Mouse (Mus musculus) splenic B cell, adult 2 months (primary cell): ENCODE results near the gene Asb10.
A peak's percentile ranks its signal among the peaks of the same experiment; 100 is the strongest.
"Not testable (repeated sequence)": the region's sequence is repeated elsewhere in the genome, so short reads cannot be mapped to it uniquely, and the experiment has no call there.

Experiments used
- DNase-seq: peaks from one replicate; pipeline ENCODE4 v3.0.0-alpha.2; 2011; ENCODE audit warnings: low read depth, low spot score
- H3K27me3 ChIP-seq: 2 replicates; pipeline ENCODE4 v1.6.1; 2012; ENCODE audit warnings: mild to moderate bottlenecking, low read length, moderate library complexity, mixed read lengths; ENCODE audit not compliant: control insufficient read depth, poor library complexity, insufficient read depth, severe bottlenecking
- H3K36me3 ChIP-seq: 2 replicates; pipeline ENCODE4 v1.6.1; 2012; ENCODE audit warnings: mild to moderate bottlenecking, low read length, moderate library complexity, mixed read lengths; ENCODE audit not compliant: control insufficient read depth, poor library complexity, insufficient read depth, severe bottlenecking

The Asb10 gene

GRCm38 (mm10) chr5:24540387-24541143 lies at the start of gene Asb10:
TSS of gene Asb10 (minus strand) at chr5:24540978.
- H3K36me3 ChIP-seq, result no peaks in the 10 kb centered on the region
- no peak for DNase-seq

DNA sequence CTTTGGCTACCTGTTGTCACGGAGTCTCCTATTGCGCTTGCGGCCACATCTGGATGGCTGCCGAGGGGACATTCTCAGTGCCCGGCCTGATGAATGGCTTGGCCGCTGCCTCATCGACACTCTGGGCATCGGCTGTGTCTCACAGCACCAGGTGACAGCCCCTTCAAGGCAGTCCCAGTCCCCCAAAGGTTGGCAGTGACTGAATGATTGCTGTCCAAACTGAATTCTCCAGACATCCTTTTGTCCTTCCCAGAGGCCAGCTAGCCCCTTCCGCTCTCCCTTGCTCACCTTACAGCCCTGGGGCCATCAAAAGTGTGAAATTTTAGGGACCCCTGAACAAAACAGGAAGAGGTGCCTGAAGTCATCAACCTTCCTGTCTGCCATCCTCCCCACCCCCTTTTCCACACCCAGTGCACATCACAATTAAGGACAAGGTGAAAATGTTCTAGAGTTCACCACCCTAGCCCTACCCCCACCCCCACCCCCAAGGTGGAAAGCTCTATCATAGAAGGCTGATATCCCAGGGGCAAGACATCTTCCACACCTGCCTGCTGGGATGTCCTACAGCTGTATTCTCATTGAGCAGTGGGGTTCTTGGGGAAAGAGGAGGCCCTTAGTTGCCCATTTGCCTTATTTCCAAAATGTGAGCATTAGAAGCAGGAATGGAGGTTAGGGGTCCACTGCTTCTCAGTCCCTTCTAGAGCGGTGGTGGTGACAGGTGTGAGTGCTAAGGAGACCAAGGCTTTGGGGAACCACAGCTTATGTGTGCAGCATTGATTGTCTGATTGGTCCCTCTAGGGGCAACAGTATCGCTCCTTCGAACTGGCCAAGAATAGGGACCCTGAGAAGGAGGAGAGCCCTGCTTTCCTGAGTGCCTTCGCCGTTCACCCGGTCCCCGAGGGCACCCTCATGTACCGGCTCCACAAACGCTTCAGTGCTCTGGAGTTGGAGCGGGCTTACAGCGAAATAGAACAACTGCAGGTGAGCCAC lies 49.0 kb upstream of the Asb10 start:
- no peak for DNase-seq
- H3K36me3 ChIP-seq, result peaks cover 6% of the 10 kb centered on the region
- H3K27me3 ChIP-seq, result no peaks in the 10 kb centered on the region

More at GRCm38 (mm10) chr5:24540387-24541143, at the start of gene Asb10:
- no peaks in the 10 kb centered on the region for H3K27me3 ChIP-seq

GRCm38 (mm10) chr5:24587200-24587577 lies 46.4 kb upstream of the Asb10 start:
- Histone ChIP-seq H3K36me3 (peaks cover 6% of the 10 kb centered on the region), H3K27me3 (no peaks in the 10 kb centered on the region)
- DNase-seq, result no peak

GRCm38 (mm10) chr5:24586547-24587199 lies 45.9 kb upstream of the Asb10 start, which contains the start of gene Chpf2:
TSS of gene Chpf2 (plus strand) at chr5:24586741.
- DNase-seq, result peak; percentile 87
- peaks cover 6% of the 10 kb centered on the region for H3K36me3 ChIP-seq
- no peaks in the 10 kb centered on the region for H3K27me3 ChIP-seq

GRCm38 (mm10) chr5:24586106-24586505 lies 45.3 kb upstream of the Asb10 start:
- no peak for DNase-seq
- Histone ChIP-seq H3K27me3 (no peaks in the 10 kb centered on the region), H3K36me3 (peaks cover 6% of the 10 kb centered on the region)

DNA sequence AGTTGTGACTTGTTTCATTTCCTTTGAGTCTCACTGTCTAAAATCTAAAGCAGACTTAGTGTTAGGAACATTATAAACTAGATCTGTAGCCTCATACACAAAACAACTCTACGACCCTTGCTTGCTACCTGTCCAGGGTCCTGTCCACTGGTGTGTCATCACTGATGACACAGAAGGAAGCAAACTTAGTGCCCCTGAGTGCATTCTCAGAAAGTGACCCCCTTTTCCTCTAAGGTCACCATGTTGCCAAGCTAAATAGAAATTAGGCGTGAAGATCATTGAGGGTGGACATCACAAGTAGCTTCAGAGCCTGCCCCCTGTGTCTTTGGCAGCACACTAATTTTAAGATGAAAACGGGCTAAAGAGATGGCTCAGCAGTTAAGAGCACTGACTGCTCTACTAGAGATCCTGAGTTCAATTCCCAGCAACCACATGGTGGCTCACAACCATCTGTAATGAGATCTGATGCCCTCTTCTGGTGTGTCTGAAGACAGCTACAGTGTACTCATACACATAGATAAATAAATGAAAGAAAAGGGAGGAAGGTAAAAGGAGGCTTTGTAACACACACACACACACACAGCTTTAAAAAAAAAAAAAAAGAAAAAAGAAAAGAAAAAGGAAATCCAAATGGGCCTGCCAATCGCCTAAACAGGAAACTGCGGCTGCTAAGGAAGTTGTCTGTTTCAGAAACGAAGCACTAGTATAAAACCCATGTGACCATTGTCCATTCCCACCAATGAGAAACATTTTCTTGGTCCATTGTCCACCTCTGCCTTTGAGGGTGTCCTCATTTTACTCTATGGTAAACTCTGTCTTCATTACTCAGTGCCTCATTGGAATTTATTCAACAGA lies 37.6 kb upstream of the Asb10 start:
- H3K36me3 ChIP-seq, result peaks cover 2% of the 10 kb centered on the region; the same call in 1 of the 2 replicates

DNA sequence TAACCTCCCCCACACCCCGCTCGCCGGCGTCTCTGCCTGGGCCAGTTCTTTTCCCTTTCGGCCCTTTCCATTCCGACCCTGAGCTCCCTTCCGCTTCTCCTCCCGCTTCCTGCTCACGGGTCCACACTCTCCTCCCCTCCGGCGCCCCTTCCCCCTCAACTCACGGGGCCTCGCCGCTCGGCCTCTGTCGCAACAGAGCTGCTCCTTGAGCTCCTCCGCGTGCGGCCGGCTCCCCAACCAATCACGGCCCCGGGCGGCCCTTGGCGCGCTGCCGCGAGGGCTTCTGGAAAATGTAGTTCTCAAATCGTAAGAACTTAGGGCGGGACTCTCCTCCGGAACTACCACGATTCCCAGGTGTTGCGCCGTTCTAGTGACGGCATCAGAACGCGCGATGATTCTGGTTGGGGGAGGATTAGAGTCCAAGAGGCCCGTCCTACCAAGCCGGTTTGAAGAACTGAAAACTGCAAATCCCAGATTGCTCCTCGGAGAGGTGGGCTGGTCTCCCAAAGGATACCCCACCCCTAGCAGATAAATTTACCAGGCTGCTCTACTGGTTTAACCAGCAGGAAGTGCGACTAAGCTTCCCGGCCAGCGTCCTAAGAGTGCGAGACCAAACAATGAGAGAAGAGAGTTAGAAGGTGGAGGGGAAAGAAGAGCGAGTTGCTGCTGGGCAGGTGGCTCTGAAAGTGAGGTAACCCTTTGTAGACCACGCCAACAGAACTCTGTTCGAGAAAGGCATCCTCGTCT lies 36.6 kb upstream of the Asb10 start, which contains the start of gene Abcf2:
Gene Abcf2, minus strand, starts transcription at position 285 of the 747 bp plus-strand sequence.
- peak; percentile 99 for DNase-seq
- Histone ChIP-seq H3K36me3 (peaks cover 2% of the 10 kb centered on the region; the same call in 1 of the 2 replicates), H3K27me3 (no peaks in the 10 kb centered on the region)

More for the DNA sequence above, 37.6 kb upstream of the Asb10 start:
- no peak for DNase-seq
- no peaks in the 10 kb centered on the region for H3K27me3 ChIP-seq

DNA sequence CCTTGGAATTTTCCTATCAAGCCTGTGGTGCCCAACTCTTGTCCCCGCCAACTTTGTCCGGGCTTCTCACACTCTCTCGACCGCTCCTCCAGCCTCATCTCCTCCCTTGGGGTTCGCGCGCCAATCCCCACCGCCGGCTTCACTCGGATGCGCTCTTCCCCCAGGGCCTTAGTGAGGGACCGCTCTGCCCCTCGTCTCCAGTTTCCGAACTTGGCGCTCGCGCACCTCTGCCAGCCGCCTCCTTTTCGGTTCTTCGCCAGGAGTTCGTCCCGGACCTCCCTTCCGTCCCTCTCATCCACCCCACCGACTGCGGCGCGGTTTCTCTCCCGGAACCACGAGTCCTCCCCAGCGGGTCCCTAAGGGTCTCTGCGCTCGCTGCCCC lies 36.0 kb upstream of the Asb10 start:
- DNase-seq, result peak; percentile 40
- Histone ChIP-seq H3K27me3 (no peaks in the 10 kb centered on the region), H3K36me3 (peaks cover 2% of the 10 kb centered on the region; the same call in 1 of the 2 replicates)

GRCm38 (mm10) chr5:24575948-24576347 lies 35.2 kb upstream of the Asb10 start:
- no peak for DNase-seq
- Histone ChIP-seq H3K27me3 (no peaks in the 10 kb centered on the region), H3K36me3 (peaks cover 2% of the 10 kb centered on the region; the same call in 1 of the 2 replicates)

- H3K27me3 ChIP-seq, result no peaks in the 10 kb centered on the region
- H3K36me3 ChIP-seq, result no peaks in the 10 kb centered on the region
- no peak for DNase-seq
Observed at GRCm38 (mm10) chr5:24556709-24557108, 15.9 kb upstream of the Asb10 start, which contains the start of gene 4931409K22Rik. TSS of gene 4931409K22Rik (minus strand) at chr5:24556809.

DNA sequence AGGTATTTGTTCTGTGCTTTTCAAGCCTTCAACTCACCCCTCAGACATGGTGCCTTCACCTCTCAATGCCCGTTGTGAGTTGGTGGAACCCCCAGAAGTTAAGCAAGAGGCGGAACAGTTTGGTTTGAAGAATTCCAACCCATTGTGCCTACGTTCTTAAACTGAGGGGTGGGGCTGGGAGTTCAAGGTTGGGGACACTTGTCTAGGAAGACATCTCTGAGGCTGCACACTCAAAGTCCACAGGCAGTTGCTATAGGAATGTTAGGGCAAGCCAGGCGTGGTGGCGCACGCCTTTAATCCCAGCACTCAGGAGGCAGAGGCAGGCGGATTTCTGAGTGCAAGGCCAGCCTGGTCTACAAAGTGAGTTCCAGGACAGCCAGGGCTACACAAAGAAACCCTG lies 14.6 kb upstream of the Asb10 start:
- not testable (repeated sequence) for H3K27me3 ChIP-seq, H3K36me3 ChIP-seq, DNase-seq

DNA sequence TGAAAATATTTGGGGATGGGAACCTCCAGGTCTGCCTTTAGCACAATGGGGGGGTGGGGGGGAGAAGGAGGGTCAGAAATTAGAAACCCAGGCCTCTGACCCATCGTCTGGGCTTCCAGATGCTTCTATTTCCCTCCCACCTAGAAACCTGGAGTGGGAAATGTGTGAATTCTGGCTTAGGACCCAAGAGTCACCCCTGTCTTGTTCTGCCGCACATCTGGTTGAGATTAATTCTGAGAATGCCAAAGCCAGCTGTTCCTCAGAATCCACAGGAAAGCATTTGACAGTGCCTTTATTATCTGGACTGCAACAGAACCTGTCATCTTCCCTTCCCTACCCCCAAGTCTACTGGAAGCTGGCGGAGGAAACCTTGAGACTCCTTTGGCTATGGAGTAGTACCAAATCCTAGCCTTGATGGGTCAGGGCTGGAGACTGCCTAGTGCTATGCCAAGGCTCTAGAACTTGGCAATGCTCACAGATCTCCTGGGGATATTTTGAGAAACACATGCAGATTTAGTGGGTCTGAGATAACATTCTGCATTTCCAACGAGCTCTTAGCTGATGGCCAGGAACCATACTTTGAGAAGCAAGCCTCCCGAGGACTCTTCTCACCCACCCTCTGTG lies 13.0 kb upstream of the Asb10 start:
- no peak for DNase-seq
- no peaks in the 10 kb centered on the region for H3K27me3 ChIP-seq
- no peaks in the 10 kb centered on the region for H3K36me3 ChIP-seq

DNA sequence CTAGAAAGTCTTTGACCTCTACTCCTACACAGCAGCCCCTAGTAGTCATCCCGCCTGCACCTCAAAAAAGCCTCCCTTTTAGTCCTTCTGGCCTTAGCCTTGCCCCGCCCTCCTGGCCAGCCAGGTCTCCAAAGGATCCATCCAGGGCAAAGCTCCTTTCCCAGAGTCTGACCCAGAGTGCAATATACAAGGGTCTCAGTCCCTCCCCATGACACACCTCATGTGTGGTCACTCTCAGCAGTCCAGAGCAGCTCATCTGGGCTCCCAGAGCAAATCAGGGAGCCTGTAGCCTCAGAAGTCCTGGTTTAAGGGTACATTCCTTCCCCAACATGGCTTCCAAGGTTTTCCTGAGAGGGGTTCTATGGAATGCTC lies 10.5 kb upstream of the Asb10 start:
- no peak for DNase-seq
- no peaks in the 10 kb centered on the region for H3K27me3 ChIP-seq

More for the DNA sequence above, 10.5 kb upstream of the Asb10 start:
- no peaks in the 10 kb centered on the region for H3K36me3 ChIP-seq
